Mouse (Mus musculus): ENCODE results near the gene Gstm2.

The Gstm2 gene

GRCm38 (mm10) chr3:107943239-107943990, 42.8 kb downstream of the Gstm2 start, which contains the start of gene Gstm6:
Gene Gstm6 (minus strand): TSS chr3:107943749.
- in situ Hi-C loops (cut with MboI, MseI) = no loop called here

GRCm38 (mm10) chr3:107941261-107941660, 45.0 kb downstream of the Gstm2 start:
- in situ Hi-C loops (cut with MboI, MseI) = no loop called here

- in situ Hi-C loops (cut with MboI, MseI) = no loop called here
These were observed 45.7 kb downstream of the Gstm2 start for GRCm38 (mm10) chr3:107940524-107940923.

GRCm38 (mm10) chr3:107939830-107940229, 46.4 kb downstream of the Gstm2 start:
- in situ Hi-C loops (cut with MboI, MseI) = no loop called here

- in situ Hi-C loops (cut with MboI, MseI) = no loop called here
These were observed 46.9 kb downstream of the Gstm2 start for GRCm38 (mm10) chr3:107939403-107939802.

GRCm38 (mm10) chr3:107935888-107936287, 50.4 kb downstream of the Gstm2 start:
- in situ Hi-C loops (cut with MboI, MseI) = no loop called here

- in situ Hi-C loops (cut with MboI, MseI) = no loop called here
These were observed 51.0 kb downstream of the Gstm2 start for GRCm38 (mm10) chr3:107935268-107935667.

GRCm38 (mm10) chr3:107932128-107932527, 54.1 kb downstream of the Gstm2 start:
- in situ Hi-C loops (cut with MboI, MseI) = no loop called here
